Mouse (Mus musculus): Measurements from ENCODE around the gene Dnah1. TPM values are rescaled to one million over a fixed set of nuclear protein-coding genes. Genes with fewer than 3 reads are reported as not detected.

Dnah1 gene
- polyA plus RNA-seq, 1 experiment from 2014 or later: 4.7 TPM

DNA sequence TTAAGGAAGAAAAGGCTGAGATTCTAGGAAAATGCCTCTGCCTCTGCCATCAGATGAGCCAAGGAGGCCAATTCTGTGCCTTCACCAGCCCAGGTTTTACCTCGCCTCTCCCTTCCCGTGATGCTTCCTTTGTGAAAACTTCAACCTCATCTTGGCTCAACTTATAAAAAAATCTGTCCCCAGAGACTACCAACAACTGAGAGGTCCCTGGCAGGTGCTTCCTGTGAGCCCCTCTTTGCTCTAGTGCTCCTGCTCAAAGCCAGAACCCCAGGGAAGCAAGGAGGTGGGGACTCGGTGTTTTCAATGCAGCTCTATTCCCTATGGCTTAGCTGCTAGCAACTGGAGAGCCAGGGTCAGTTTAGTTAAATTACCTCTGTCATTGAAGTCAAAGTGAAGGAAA is 10.5 kb downstream of the Dnah1 start:
- Histone ChIP-seq H3K4me3 (no peak overlapping the region), H3K27me3 (replicated peaks; ENCODE audit: low read depth, poor library complexity, severe bottlenecking) (0 out of 2 replicates have a peak, but pooled peaks cover 4% of the 10 kb centered on the region), H3K9me3 (no peaks in the 10 kb centered on the region), H3K27ac (replicated peaks) (no peak overlapping the region), H3K36me3 (replicated peaks) (no peaks in the 10 kb centered on the region), H3K4me1 (peaks cover 20% of the 10 kb centered on the region)
- 47% methylated on average over 3 of the region's 3 CpGs for WGBS
- DNase-seq (ENCODE audit: low spot score): no peak

DNA sequence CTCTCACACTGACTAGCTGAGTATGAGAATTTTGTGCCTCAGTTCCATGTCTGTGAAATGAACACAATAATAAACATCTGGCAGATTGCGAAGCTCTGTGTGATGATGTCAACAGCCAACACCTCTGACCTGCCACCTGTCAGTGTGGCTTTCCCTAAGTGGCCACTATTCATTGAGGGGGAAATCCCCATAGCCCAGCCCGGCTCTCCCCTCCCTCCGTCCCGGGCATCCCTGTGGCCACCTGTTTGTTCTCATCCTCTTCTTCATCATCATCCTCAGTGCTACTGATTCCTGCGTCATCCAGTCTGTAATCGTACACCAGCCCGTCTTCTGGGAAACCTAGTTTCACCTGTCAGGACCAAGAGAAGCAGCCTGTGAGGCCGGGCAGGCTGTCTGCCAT is 38.0 kb downstream of the Dnah1 start:
- DNase-seq (ENCODE audit: low spot score): no peak
- WGBS: 85% methylated on average over 8 of the region's 8 CpGs
- no peaks in the 10 kb centered on the region for H3K9me3 ChIP-seq
- no peaks in the 10 kb centered on the region for H3K4me1 ChIP-seq
- no peaks in the 10 kb centered on the region for H3K36me3 ChIP-seq (replicated peaks)
- H3K4me3 ChIP-seq: no peak overlapping the region
- H3K27me3 ChIP-seq (replicated peaks; ENCODE audit: low read depth, poor library complexity, severe bottlenecking): no peaks in the 10 kb centered on the region
- H3K27ac ChIP-seq (replicated peaks): no peak overlapping the region

DNA sequence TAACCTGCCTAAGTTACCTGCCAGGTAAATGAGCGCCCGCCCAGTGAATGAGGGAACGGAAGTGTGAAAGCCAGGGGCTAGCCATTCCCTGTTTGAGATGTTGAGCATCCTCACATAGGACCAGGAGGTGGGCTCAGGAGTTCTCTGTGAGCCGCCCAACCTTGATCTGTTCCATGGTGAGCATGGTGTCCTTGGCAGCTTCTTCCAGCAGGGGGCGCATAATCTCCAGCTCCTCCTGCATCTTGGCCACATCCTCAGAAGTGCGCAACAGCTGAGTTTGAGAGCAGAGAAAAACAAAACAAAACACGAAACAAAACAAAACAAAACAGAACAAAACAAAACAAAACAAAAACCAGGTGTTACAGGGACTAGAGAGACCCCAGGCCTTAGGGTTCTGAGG is 51.5 kb downstream of the Dnah1 start:
- 24% methylated on average over 7 of the region's 7 CpGs for WGBS
- Histone ChIP-seq H3K36me3 (replicated peaks) (no peaks in the 10 kb centered on the region), H3K4me1 (peaks cover 29% of the 10 kb centered on the region), H3K4me3 (no peak overlapping the region), H3K27me3 (replicated peaks; ENCODE audit: low read depth, poor library complexity, severe bottlenecking) (0 out of 2 replicates have a peak, but pooled peaks cover 7% of the 10 kb centered on the region), H3K27ac (replicated peaks) (no peak overlapping the region), H3K9me3 (no peaks in the 10 kb centered on the region)
- peak; percentile 85 for DNase-seq (ENCODE audit: low spot score)

DNA sequence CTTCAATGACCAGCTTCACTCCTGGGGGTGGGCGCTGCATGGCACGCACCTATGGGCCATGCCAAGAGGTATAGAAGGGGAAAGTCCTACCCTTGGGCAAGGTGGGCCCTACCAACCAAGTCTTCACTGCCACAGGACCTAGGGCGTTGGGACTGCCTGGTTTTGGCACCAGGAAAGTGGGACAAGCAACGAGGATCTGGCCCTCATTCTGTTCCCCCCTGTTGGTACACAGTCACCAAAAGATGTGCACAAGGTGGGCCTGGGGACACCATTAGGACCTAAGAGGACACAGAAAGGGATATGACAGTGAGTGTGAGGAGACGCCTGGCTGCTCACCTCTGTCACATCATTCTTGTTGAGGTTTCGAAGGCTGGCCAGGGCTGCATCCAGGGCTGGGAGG is 52.6 kb downstream of the Dnah1 start:
- Histone ChIP-seq H3K27ac (replicated peaks) (no peak overlapping the region), H3K4me1 (peaks cover 29% of the 10 kb centered on the region), H3K36me3 (replicated peaks) (no peaks in the 10 kb centered on the region), H3K27me3 (replicated peaks; ENCODE audit: low read depth, poor library complexity, severe bottlenecking) (0 out of 2 replicates have a peak, but pooled peaks cover 7% of the 10 kb centered on the region), H3K4me3 (no peak overlapping the region), H3K9me3 (no peaks in the 10 kb centered on the region)
- DNase-seq (ENCODE audit: low spot score): no peak
- 91% methylated on average over 6 of the region's 6 CpGs for WGBS

DNA sequence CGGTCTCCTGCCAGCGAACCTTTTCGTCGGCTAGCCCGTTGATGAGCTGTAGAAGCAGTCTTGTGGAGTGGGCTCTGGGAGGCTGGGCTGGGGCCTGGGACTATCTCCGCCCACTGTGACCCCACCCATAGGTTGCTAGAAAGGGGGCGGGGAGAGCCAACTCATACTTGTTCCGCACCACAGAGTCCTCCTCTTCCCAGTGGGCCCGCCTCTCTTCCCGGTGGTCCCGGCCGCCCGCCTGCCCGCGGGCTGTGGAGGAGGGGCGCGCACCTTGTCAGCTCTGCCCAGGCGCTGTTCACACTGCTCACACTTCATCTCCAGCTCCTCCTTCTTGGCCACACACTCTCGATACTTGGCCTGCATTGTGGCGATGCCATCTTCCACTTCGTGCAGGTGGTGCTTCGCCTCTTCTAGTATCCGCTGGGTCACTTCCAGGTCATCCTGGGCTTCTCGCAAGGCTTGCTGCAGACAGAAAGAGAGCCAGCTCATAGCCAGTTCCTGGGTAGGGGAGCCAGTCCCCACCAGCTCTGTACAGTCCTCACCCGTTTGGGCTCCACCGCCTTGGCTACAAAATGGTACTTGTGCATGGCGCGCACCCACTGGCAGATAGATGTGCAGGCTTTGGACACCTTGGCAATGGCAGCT is 54.1 kb downstream of the Dnah1 start:
- 12% methylated on average over 28 of the region's 28 CpGs for WGBS
- DNase-seq (ENCODE audit: low spot score): peak; percentile 89
- H3K27ac ChIP-seq (replicated peaks): peak overlapping the region; percentile 83
- no peaks in the 10 kb centered on the region for H3K9me3 ChIP-seq
- H3K4me1 ChIP-seq: peaks cover 29% of the 10 kb centered on the region
- H3K4me3 ChIP-seq: peak overlapping the region; percentile 53
- H3K36me3 ChIP-seq (replicated peaks): no peaks in the 10 kb centered on the region; the same call in 1 of the 2 replicates
- 0 out of 2 replicates have a peak, but pooled peaks cover 7% of the 10 kb centered on the region for H3K27me3 ChIP-seq (replicated peaks; ENCODE audit: low read depth, poor library complexity, severe bottlenecking)

DNA sequence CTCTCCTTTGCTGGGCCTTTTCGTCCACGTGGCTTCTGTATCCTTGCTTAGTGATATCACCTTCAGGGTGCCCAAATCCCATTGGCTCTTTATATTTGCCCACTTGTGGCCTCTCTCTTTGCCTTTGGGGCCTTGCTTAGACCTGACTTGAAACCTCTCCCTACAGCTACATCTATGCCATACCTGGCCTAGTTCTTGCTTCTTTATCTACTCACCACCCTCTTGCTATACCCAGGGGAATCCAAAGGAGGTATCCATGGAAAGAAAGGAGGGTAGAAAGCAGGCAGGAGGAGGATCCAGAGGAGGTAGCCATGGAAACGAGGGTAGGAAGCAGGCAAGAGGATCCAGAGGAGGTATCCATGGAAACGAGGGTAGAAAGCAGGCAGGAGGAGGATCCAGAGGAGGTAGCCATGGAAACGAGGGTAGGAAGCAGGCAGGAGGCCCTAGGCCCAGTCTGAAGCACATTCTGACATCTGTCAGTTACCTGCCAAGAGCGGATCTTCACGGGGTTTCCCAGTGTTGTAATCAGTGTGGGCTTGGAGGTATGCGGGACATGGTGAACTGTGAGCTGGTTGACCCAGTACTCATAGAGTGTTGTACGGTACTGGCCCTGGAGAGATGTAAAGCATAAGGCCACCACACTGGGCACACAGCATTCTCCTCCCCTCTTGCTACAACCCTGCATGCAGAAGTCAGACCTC is 55.2 kb downstream of the Dnah1 start:
- Histone ChIP-seq H3K4me3 (peak overlapping the region; percentile 53), H3K36me3 (replicated peaks) (peaks cover 5% of the 10 kb centered on the region), H3K27me3 (replicated peaks; ENCODE audit: low read depth, poor library complexity, severe bottlenecking) (0 out of 2 replicates have a peak, but pooled peaks cover 7% of the 10 kb centered on the region), H3K27ac (replicated peaks) (peak overlapping the region; percentile 83), H3K9me3 (no peaks in the 10 kb centered on the region), H3K4me1 (peaks cover 29% of the 10 kb centered on the region)
- DNase-seq (ENCODE audit: low spot score): no peak
- 62% methylated on average over 9 of the region's 9 CpGs for WGBS

DNA sequence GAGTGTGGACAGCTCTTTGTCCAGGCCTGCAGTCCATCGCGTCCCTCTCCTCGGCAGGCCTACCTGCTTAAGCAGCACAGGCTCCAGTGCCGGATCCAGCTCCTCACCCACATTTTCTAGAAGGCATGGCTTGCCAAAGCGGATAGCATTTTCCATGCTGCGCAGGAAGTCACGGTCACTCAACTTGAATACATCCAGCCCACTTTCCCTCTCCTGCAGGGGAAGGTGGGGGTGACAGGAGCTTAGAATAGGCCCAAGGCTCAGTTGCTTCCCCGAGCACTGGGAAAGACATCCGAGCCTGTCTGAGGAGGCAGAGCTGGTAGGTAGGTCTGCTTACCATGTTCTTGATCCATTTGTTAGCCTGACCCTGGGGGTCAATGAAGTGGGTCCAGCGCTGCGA is 56.0 kb downstream of the Dnah1 start:
- DNase-seq (ENCODE audit: low spot score): no peak
- 0 out of 2 replicates have a peak, but pooled peaks cover 7% of the 10 kb centered on the region for H3K27me3 ChIP-seq (replicated peaks; ENCODE audit: low read depth, poor library complexity, severe bottlenecking)
- no peak overlapping the region for H3K4me3 ChIP-seq
- 87% methylated on average over 11 of the region's 11 CpGs for WGBS
- no peaks in the 10 kb centered on the region for H3K9me3 ChIP-seq
- no peak overlapping the region for H3K27ac ChIP-seq (replicated peaks)
- H3K4me1 ChIP-seq: peaks cover 29% of the 10 kb centered on the region
- peaks cover 13% of the 10 kb centered on the region for H3K36me3 ChIP-seq (replicated peaks)

DNA sequence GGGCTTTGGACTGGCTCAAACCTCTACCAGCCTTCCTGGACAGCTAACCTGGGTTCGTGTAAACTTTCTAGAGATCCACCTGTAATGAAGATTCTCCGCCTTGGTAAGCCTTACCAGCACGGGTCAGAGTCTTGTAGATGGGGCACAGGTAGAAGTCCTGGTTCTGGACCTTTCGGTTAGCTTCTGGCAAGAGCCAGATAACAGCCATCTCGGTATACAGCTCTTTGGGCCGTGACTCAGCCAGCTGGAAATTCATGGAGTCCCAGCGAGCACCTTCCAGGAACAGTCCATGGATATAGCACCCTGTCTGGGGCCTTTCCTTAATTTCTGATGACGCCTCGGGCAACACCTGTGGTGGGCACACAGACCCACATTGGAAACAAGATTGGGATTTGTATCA is 62.8 kb downstream of the Dnah1 start:
- Histone ChIP-seq H3K36me3 (replicated peaks) (peaks cover 81% of the 10 kb centered on the region), H3K27me3 (replicated peaks; ENCODE audit: low read depth, poor library complexity, severe bottlenecking) (no peaks in the 10 kb centered on the region), H3K27ac (replicated peaks) (no peak overlapping the region), H3K4me3 (no peak overlapping the region), H3K9me3 (no peaks in the 10 kb centered on the region), H3K4me1 (no peaks in the 10 kb centered on the region)
- 90% methylated on average over 9 of the region's 9 CpGs for WGBS
- DNase-seq (ENCODE audit: low spot score): no peak

DNA sequence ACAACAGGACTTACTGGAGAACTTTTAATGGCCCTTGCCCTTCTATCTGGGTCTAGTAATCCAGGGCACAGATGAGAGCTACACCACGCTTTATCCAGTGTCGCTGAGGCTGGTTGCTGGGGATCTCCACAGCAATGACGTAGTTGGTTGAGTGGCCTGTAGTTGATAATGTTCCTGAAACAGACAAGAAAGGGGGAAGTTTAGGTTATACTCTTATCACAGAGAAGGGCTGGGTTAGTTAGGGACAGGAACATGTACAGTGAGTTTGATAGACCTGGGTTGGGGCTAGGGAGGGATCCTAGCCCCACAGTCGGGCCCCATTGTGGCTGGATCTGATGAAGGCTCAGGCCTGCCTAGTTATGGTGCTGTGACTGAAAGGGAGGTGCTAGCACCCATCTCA is 63.3 kb downstream of the Dnah1 start:
- Histone ChIP-seq H3K27ac (replicated peaks) (no peak overlapping the region), H3K27me3 (replicated peaks; ENCODE audit: low read depth, poor library complexity, severe bottlenecking) (no peaks in the 10 kb centered on the region), H3K4me1 (no peaks in the 10 kb centered on the region), H3K9me3 (no peaks in the 10 kb centered on the region), H3K36me3 (replicated peaks) (peaks cover 86% of the 10 kb centered on the region), H3K4me3 (no peak overlapping the region)
- no peak for DNase-seq (ENCODE audit: low spot score)
- WGBS: 98% methylated on average over 4 of the region's 4 CpGs

DNA sequence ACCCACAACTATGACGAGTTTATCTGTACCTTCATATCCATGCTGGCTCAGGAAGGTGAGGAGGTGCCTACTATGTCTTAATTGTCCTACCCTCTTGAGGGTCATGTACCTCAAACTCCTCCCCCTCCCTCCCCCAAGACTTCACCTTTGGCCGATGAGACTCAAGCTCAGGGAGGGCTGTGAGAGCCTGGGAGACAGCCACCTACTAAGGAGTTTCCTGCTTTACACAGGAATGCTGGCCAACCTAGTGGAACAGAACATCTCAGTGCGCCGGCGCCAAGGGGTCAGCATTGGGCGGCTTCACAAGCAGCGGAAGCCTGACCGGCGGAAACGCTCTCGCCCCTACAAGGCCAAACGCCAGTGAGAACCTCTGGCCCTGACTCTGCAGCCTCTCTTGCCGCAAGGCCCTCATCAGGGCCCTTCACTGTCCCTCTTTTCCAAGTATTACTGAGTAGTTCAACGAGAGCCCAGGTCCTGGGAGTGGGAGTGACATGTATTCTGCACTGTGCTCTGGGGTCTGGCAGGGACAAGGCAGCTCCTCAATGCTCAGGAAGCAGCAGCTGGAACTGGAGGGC is 65.1 kb downstream of the Dnah1 start:
- Histone ChIP-seq H3K4me3 (no peak overlapping the region), H3K36me3 (replicated peaks) (peaks cover 100% of the 10 kb centered on the region)
- WGBS: 94% methylated on average over 14 of the region's 14 CpGs

DNA sequence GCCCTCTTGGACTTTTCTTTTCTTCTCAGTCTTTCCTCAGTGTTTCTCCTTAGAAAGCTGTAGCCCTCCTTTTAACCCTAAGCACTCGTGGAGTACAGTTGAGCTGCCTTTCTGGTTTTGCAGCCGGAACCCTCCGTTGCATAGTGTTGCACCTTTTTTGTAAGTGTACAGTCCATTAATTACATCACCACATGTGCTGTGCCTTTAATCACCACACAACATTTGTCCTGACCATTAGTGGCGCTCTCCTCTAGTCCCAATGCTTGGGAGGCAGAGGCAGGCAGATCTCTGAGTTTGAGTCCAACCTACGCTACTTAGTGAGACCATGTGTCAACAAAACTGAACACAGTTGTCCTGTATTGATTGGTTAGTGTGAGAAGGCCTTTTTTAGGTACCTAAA is 71.6 kb downstream of the Dnah1 start:
- H3K36me3 ChIP-seq (replicated peaks): peaks cover 47% of the 10 kb centered on the region
- H3K4me3 ChIP-seq: peak overlapping the region; percentile 88
- no peaks in the 10 kb centered on the region for H3K9me3 ChIP-seq
- H3K27me3 ChIP-seq (replicated peaks; ENCODE audit: low read depth, poor library complexity, severe bottlenecking): no peaks in the 10 kb centered on the region
- H3K4me1 ChIP-seq: peaks cover 26% of the 10 kb centered on the region
- peak overlapping the region; percentile 97 for H3K27ac ChIP-seq (replicated peaks)
- no peak for DNase-seq (ENCODE audit: low spot score)
- 88% methylated on average over 5 of the region's 5 CpGs for WGBS

More for the DNA sequence above, 65.1 kb downstream of the Dnah1 start:
- no peak for DNase-seq (ENCODE audit: low spot score)
- Histone ChIP-seq H3K4me1 (no peaks in the 10 kb centered on the region), H3K27me3 (replicated peaks; ENCODE audit: low read depth, poor library complexity, severe bottlenecking) (no peaks in the 10 kb centered on the region), H3K9me3 (no peaks in the 10 kb centered on the region), H3K27ac (replicated peaks) (no peak overlapping the region)

DNA sequence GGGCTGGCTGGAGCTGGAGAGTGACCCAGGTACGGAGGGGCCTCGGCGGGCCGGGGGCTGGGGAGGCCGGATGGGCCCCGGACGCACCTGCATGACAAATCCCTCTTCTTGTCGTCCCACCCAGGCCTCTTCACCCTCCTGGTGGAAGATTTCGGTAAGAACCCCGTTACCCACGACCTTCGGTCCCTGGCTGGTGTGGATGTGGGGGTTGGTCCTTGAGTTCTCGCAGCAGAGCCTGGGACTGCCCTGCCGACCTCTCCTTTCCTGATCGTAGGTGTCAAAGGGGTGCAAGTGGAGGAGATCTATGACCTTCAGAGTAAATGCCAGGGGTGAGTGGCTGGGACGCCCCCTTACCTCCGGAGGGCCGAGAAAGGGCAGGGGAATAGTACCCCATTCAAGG is 72.1 kb downstream of the Dnah1 start:
- no peaks in the 10 kb centered on the region for H3K9me3 ChIP-seq
- H3K27ac ChIP-seq (replicated peaks): peak overlapping the region; percentile 97
- H3K36me3 ChIP-seq (replicated peaks): peaks cover 42% of the 10 kb centered on the region
- peak overlapping the region; percentile 88 for H3K4me3 ChIP-seq
- no peak for DNase-seq (ENCODE audit: low spot score)
- WGBS: 2% methylated on average over 18 of the region's 18 CpGs
- H3K27me3 ChIP-seq (replicated peaks; ENCODE audit: low read depth, poor library complexity, severe bottlenecking): no peaks in the 10 kb centered on the region
- peaks cover 26% of the 10 kb centered on the region for H3K4me1 ChIP-seq
